Mouse (Mus musculus) left cerebral cortex, postnatal 25 days (tissue): ENCODE measurements around the gene Taf8. TPM values are rescaled to one million over a fixed set of nuclear protein-coding genes. Genes with fewer than 3 reads are reported as not detected.

ENCODE experiments used
- DNase-seq, 2 experiments: peaks; one replicate each; pipeline ENCODE4 v3.0.0; 2022; ENCODE audit warnings: low spot score in 2 of 2, mixed read lengths in 1 of 2
- intact Hi-C: fragments of 180-260 bp; cut with DNase I; formaldehyde crosslinking; loops from one replicate; pipeline ENCODE4 v1.15.1; 2025
- total RNA-seq, 2 experiments: library from RNA; stranded (reverse); gene quantifications; 2 replicates each; pipeline ENCODE4 v1.2.3; 2021

Taf8 gene
- total RNA-seq, 2 experiments from 2014 or later, result 16.4 to 16.7 TPM

GRCm38 (mm10) chr17:47441296-47442051 is 60.6 kb downstream of the Taf8 start:
- DNase-seq, result no peak
- intact Hi-C loops, result no loop called here

- DNase-seq, result no peak
- intact Hi-C loops, result no loop called here
These were observed 61.7 kb downstream of the Taf8 start for GRCm38 (mm10) chr17:47440359-47440890.

- intact Hi-C loops, result no loop called here
- DNase-seq, result no peak
These were observed 62.6 kb downstream of the Taf8 start for GRCm38 (mm10) chr17:47439396-47440028.

GRCm38 (mm10) chr17:47438611-47439010 is 63.5 kb downstream of the Taf8 start:
- no peak for DNase-seq
- intact Hi-C loops, result no loop called here

GRCm38 (mm10) chr17:47436907-47437547 is 65.1 kb downstream of the Taf8 start, which contains the start of gene 1700001C19Rik:
1700001C19Rik (minus strand) TSS chr17:47437376.
- DNase-seq, result no peak
- intact Hi-C loops, result no loop called here

- no peak for DNase-seq
- intact Hi-C loops, result no loop called here
These were observed 65.8 kb downstream of the Taf8 start, which contains the start of gene AI661453 for GRCm38 (mm10) chr17:47436156-47436906. AI661453 (plus strand) TSS chr17:47436615.

Other genes with a start within 250 kb of the Taf8 start
- gene Mrps10, start 133.4 kb downstream of the Taf8 start, total RNA-seq, result 10 to 100 TPM; 30.0 to 36.1 TPM
- gene Guca1b, start 116.9 kb downstream of the Taf8 start, total RNA-seq, result 1 to 10 TPM; 1.3 TPM
- not detected for gene Guca1a, start 101.7 kb downstream of the Taf8 start, total RNA-seq
- gene AI661453, start 65.7 kb downstream of the Taf8 start, total RNA-seq, result under 1 TPM; 0.32 to 0.41 TPM
- under 1 TPM in 1 of 2 experiments, not detected in 1; 0.39 TPM for gene 1700001C19Rik, start 64.9 kb downstream of the Taf8 start, total RNA-seq
- gene Ccnd3, start 2.8 kb upstream of the Taf8 start, total RNA-seq, result 10 to 100 TPM; 31.0 to 31.7 TPM
- 10 to 100 TPM; 18.2 to 18.5 TPM for gene Bysl, start 109.2 kb upstream of the Taf8 start, total RNA-seq
- 10 to 100 TPM; 27.2 to 32.7 TPM for gene Med20, start 109.3 kb upstream of the Taf8 start, total RNA-seq
- gene Gm20517, start 109.3 kb upstream of the Taf8 start, total RNA-seq, result 1 to 10 TPM; 3.5 to 7.2 TPM
- gene Usp49, start 128.4 kb upstream of the Taf8 start, total RNA-seq, result 10 to 100 TPM in 1 of 2 experiments, 1 to 10 TPM in 1; 9.9 to 11.6 TPM
- 100 to 1,000 TPM; 209 to 215 TPM for gene Tomm6, start 186.1 kb upstream of the Taf8 start, total RNA-seq
- gene Frs3, start 186.7 kb upstream of the Taf8 start, total RNA-seq, result 10 to 100 TPM; 22.0 to 24.2 TPM
- gene Gm21981, start 192.2 kb upstream of the Taf8 start, total RNA-seq, result 1 to 10 TPM; 3.3 to 3.8 TPM
- 1 to 10 TPM; 4.2 to 5.7 TPM for gene Prickle4, start 192.4 kb upstream of the Taf8 start, total RNA-seq
- gene Pgc, start 224.6 kb upstream of the Taf8 start, total RNA-seq, result not detected
- 10 to 100 TPM in 1 of 2 experiments, 1 to 10 TPM in 1; 8.2 to 11.5 TPM for gene Tfeb, start 234.7 kb upstream of the Taf8 start, total RNA-seq